1 mouse cellular context compared by ENCODE assay signal in the genomic region with DNA sequence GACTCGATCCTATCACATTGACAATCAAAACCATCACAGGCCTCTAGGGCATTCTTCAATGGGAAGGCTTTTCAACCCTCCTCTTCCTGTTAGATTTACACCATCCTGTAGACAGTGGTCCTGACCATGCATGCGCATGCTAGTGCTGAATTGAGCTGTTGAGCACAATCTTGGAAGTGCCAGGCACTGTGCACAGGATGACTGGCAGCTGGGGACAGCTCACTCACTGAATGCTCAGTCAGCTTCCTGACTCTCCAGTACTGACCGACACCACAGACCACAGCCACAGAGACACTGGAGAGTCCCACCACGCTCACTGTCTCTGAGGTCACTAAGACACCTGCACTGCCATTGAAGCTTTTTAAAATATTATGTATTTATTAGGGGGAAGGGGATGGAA.
TF ChIP-seq lines count a peak whose summit lies in the region.

No protein-coding gene starts in this region.

TF ChIP-seq in MEL, 35 proteins besides CTCF, POLR2A, EP300 and RAD21:
- TF ChIP-seq GATA1 (IDR thresholded peaks at IDR 0.05; ENCODE audit: low read depth, low read length) (0 out of 2 replicates have a peak, but pooled peaks have one; percentile 2), GABPA (IDR thresholded peaks at IDR 0.05; ENCODE audit: low read depth, low read length) (no peak)
